Mouse (Mus musculus): ENCODE measurements at regions not wholly inside any gene's neighbourhood (a gene's known extent, or its start where the extent isn't known, plus 50 kb on each side); places are given as distances from the start of the nearest gene placed in this dataset.

DNA sequence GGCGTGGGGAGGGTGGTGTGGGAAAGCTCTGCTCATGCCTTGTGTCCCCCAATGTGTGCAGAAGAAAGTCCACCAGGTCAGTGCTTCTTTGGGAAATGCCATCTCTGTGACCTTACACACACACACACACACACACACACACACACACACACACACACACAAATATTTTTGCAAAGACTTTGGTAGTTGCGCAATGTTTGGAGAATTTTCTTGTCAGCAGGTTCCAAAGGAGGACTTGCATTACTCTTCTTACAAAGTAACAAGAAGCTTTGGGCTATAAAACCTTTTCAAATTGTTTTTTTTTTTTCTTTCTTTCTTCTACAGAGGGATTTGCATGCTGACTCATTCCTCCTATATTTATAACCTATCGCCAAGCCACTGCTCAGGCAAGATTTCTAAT, 59.1 kb upstream of the Npvf start:
- Histone ChIP-seq H3K27ac (ENCODE audit: low read length) (no peak overlapping the region), H3K27me3 (ENCODE audit: control insufficient read depth, insufficient read depth, low read length) (no peaks in the 10 kb centered on the region), H3K36me3 (ENCODE audit: control insufficient read depth, insufficient read depth) (no peaks in the 10 kb centered on the region), H3K4me3 (ENCODE audit: low read length) (no peak overlapping the region), H3K4me2 (ENCODE audit: low read depth, low read length) (no peak overlapping the region), H3K9ac (ENCODE audit: low read length) (no peak overlapping the region), H3K9me3 (replicated peaks; ENCODE audit: control insufficient read depth, low read length) (no peaks in the 10 kb centered on the region), H3K4me1 (ENCODE audit: control insufficient read depth, insufficient read depth, low read length) (no peaks in the 10 kb centered on the region)
- no peak for ATAC-seq (replicated peaks; ENCODE audit: extremely low read depth, insufficient read depth, low FRiP score)
- 87% methylated on average over 3 of the region's 3 CpGs for WGBS

- H3K4me1 ChIP-seq (ENCODE audit: control insufficient read depth, insufficient read depth, low read length): no peaks in the 10 kb centered on the region
- H3K9ac ChIP-seq (ENCODE audit: low read length): no peak overlapping the region
- ATAC-seq (replicated peaks; ENCODE audit: extremely low read depth, insufficient read depth, low FRiP score): no peak
- H3K36me3 ChIP-seq (ENCODE audit: control insufficient read depth, insufficient read depth): no peaks in the 10 kb centered on the region
- no peak overlapping the region for H3K4me3 ChIP-seq (ENCODE audit: low read length)
- H3K4me2 ChIP-seq (ENCODE audit: low read depth, low read length): no peak overlapping the region
- H3K27ac ChIP-seq (ENCODE audit: low read length): no peak overlapping the region
- 57% methylated on average over 4 of the region's 4 CpGs for WGBS
- no peaks in the 10 kb centered on the region for H3K27me3 ChIP-seq (ENCODE audit: control insufficient read depth, insufficient read depth, low read length)
- no peaks in the 10 kb centered on the region for H3K9me3 ChIP-seq (replicated peaks; ENCODE audit: control insufficient read depth, low read length)
Measured at GRCm38 (mm10) chr6:50718631-50719030, 64.4 kb upstream of the Npvf start.

- H3K9me3 ChIP-seq (replicated peaks; ENCODE audit: control insufficient read depth, low read length): no peaks in the 10 kb centered on the region
- H3K27ac ChIP-seq (ENCODE audit: low read length): no peak overlapping the region
- H3K36me3 ChIP-seq (ENCODE audit: control insufficient read depth, insufficient read depth): no peaks in the 10 kb centered on the region
- no peak for ATAC-seq (replicated peaks; ENCODE audit: extremely low read depth, insufficient read depth, low FRiP score)
- no peak overlapping the region for H3K9ac ChIP-seq (ENCODE audit: low read length)
- no peak overlapping the region for H3K4me2 ChIP-seq (ENCODE audit: low read depth, low read length)
- H3K4me3 ChIP-seq (ENCODE audit: low read length): no peak overlapping the region
- no peaks in the 10 kb centered on the region for H3K27me3 ChIP-seq (ENCODE audit: control insufficient read depth, insufficient read depth, low read length)
- H3K4me1 ChIP-seq (ENCODE audit: control insufficient read depth, insufficient read depth, low read length): no peaks in the 10 kb centered on the region
- WGBS: 57% methylated on average over 4 of the region's 4 CpGs
Measured at GRCm38 (mm10) chr6:50720346-50720745, 66.1 kb upstream of the Npvf start.

DNA sequence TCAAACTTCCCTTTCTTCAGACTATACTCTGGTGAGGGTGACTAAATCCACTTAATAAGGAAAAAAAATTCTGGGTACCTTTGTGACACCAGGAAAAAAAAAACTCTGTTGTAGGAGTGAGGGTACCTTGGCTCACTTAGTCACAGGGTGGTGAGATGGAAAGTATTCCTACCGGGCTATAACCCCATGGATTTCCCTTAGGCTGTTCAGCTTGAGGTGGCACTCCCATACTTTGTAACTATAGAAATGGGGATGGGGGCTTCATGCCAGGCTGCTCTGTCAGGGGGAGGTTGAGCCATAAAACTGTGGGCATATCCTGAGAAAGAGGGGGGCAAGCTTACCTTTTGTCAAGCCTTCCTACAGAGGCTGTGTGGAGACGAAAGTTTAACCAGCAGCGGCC, 71.4 kb upstream of the Npvf start:
- Histone ChIP-seq H3K36me3 (ENCODE audit: control insufficient read depth, insufficient read depth) (no peaks in the 10 kb centered on the region), H3K9ac (ENCODE audit: low read length) (no peak overlapping the region), H3K27me3 (ENCODE audit: control insufficient read depth, insufficient read depth, low read length) (no peaks in the 10 kb centered on the region), H3K4me3 (ENCODE audit: low read length) (no peak overlapping the region), H3K9me3 (replicated peaks; ENCODE audit: control insufficient read depth, low read length) (no peaks in the 10 kb centered on the region), H3K27ac (ENCODE audit: low read length) (no peak overlapping the region), H3K4me2 (ENCODE audit: low read depth, low read length) (no peak overlapping the region), H3K4me1 (ENCODE audit: control insufficient read depth, insufficient read depth, low read length) (no peaks in the 10 kb centered on the region)
- 90% methylated on average over 3 of the region's 3 CpGs for WGBS
- ATAC-seq (replicated peaks; ENCODE audit: extremely low read depth, insufficient read depth, low FRiP score): no peak

DNA sequence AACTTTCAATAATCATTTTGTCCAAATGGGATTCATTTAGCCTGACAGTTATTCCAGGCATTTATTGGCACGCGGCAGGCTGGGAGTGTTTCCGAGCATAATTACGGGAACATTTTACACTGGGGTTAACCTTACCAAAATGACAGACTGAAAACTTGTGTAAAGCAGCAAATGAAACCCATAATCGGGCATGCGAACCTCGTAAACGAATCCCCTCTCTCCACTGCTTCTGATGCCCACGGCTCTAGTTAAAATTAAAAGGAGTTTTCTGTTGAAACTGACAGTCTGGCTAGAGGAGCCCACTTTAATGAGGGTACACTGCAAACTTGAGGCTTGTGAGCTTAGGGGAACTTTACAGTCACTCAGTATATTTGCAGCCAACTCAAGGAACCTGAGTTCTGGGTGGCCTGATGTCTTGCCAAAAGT, 71.9 kb upstream of the Npvf start:
- ATAC-seq (replicated peaks; ENCODE audit: extremely low read depth, insufficient read depth, low FRiP score): no peak
- no peak overlapping the region for H3K9ac ChIP-seq (ENCODE audit: low read length)
- no peaks in the 10 kb centered on the region for H3K27me3 ChIP-seq (ENCODE audit: control insufficient read depth, insufficient read depth, low read length)
- no peaks in the 10 kb centered on the region for H3K4me1 ChIP-seq (ENCODE audit: control insufficient read depth, insufficient read depth, low read length)
- 80% methylated on average over 9 of the region's 9 CpGs for WGBS
- no peak overlapping the region for H3K4me2 ChIP-seq (ENCODE audit: low read depth, low read length)
- no peaks in the 10 kb centered on the region for H3K36me3 ChIP-seq (ENCODE audit: control insufficient read depth, insufficient read depth)
- no peak overlapping the region for H3K27ac ChIP-seq (ENCODE audit: low read length)
- no peak overlapping the region for H3K4me3 ChIP-seq (ENCODE audit: low read length)
- H3K9me3 ChIP-seq (replicated peaks; ENCODE audit: control insufficient read depth, low read length): no peaks in the 10 kb centered on the region

DNA sequence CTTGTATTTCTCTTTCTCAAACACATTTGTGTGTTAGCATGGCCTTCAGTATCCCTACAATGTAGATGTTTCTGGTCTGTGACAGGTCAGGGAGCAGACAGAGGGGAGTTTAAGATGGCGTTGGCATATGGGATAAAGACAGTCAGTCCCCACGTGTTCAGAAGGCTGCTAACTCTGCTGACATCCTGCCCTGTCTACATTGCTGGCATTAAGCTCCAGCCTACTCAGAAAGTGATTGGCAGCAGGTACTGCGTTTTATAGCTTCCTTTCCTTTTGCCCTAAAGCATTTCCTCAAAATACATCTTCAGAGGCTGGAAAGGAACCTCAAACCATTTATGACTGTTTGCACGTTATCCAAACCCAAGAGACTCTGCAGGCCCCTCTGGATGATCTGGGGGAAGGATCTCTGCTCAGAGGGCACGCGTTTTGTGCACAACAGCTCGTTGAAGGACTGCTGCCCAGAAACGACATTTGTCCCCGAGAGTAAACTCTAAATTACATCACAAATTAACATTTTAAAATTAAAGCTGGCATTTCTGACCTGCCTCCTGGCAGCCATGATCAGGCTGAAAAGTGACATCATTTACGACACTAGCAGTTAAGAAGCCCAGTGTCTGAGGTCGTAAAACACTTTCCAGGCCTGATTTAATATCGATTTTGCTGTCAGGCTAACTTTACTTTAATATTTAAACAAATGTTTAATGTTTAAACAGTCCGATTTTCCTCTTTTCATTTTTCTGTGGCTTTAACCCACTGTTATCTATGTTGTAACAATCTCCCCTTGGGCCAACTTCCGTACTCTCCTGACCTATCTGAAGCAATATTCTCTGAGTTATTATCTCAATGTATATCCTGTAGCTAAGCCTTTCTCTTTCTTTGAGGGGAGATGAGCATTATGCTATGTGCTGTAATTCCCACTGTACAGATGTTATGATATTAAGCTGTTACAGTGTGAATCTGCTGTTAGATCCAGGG, 76.8 kb upstream of the Npvf start:
- H3K9ac ChIP-seq (ENCODE audit: low read length): no peak overlapping the region
- no peak overlapping the region for H3K4me2 ChIP-seq (ENCODE audit: low read depth, low read length)
- no peak overlapping the region for H3K27ac ChIP-seq (ENCODE audit: low read length)
- no peak for ATAC-seq (replicated peaks; ENCODE audit: extremely low read depth, insufficient read depth, low FRiP score)
- no peaks in the 10 kb centered on the region for H3K27me3 ChIP-seq (ENCODE audit: control insufficient read depth, insufficient read depth, low read length)
- H3K4me1 ChIP-seq (ENCODE audit: control insufficient read depth, insufficient read depth, low read length): no peaks in the 10 kb centered on the region
- no peak overlapping the region for H3K4me3 ChIP-seq (ENCODE audit: low read length)
- H3K36me3 ChIP-seq (ENCODE audit: control insufficient read depth, insufficient read depth): no peaks in the 10 kb centered on the region
- no peaks in the 10 kb centered on the region for H3K9me3 ChIP-seq (replicated peaks; ENCODE audit: control insufficient read depth, low read length)
- WGBS: 69% methylated on average over 14 of the region's 14 CpGs

DNA sequence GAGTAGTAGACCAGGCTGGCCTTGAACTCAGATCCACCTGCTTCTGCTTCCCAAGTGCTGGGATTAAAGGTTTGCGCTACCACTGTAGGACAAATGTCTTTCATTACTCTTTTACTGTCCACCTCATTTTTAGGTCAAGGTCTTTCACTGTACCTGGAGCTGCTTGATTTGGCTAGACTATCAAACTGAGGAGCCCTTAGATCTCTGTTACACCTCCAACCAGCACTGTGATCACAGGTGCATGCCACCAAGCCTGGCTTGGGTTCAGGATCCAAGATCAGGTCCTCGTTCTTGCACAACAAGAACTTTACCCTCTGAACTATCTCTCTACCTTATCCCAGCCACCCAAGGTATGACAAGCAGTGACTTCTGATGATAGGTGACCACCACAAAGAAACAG, 80.5 kb upstream of the Npvf start:
- Histone ChIP-seq H3K9ac (ENCODE audit: low read length) (no peak overlapping the region), H3K27ac (ENCODE audit: low read length) (no peak overlapping the region), H3K4me2 (ENCODE audit: low read depth, low read length) (no peak overlapping the region), H3K36me3 (ENCODE audit: control insufficient read depth, insufficient read depth) (no peaks in the 10 kb centered on the region), H3K9me3 (replicated peaks; ENCODE audit: control insufficient read depth, low read length) (no peaks in the 10 kb centered on the region), H3K4me1 (ENCODE audit: control insufficient read depth, insufficient read depth, low read length) (no peaks in the 10 kb centered on the region), H3K4me3 (ENCODE audit: low read length) (no peak overlapping the region), H3K27me3 (ENCODE audit: control insufficient read depth, insufficient read depth, low read length) (no peaks in the 10 kb centered on the region)
- 83% methylated on average over 2 of the region's 2 CpGs for WGBS
- ATAC-seq (replicated peaks; ENCODE audit: extremely low read depth, insufficient read depth, low FRiP score): no peak

- ATAC-seq (replicated peaks; ENCODE audit: extremely low read depth, insufficient read depth, low FRiP score): no peak
- no peak overlapping the region for H3K9ac ChIP-seq (ENCODE audit: low read length)
- H3K36me3 ChIP-seq (ENCODE audit: control insufficient read depth, insufficient read depth): no peaks in the 10 kb centered on the region
- no peaks in the 10 kb centered on the region for H3K27me3 ChIP-seq (ENCODE audit: control insufficient read depth, insufficient read depth, low read length)
- H3K9me3 ChIP-seq (replicated peaks; ENCODE audit: control insufficient read depth, low read length): no peaks in the 10 kb centered on the region
- no peak overlapping the region for H3K4me2 ChIP-seq (ENCODE audit: low read depth, low read length)
- 59% methylated on average over 2 of the region's 2 CpGs for WGBS
- no peaks in the 10 kb centered on the region for H3K4me1 ChIP-seq (ENCODE audit: control insufficient read depth, insufficient read depth, low read length)
- no peak overlapping the region for H3K27ac ChIP-seq (ENCODE audit: low read length)
- no peak overlapping the region for H3K4me3 ChIP-seq (ENCODE audit: low read length)
Measured at GRCm38 (mm10) chr6:50735825-50736224, 81.6 kb upstream of the Npvf start.

DNA sequence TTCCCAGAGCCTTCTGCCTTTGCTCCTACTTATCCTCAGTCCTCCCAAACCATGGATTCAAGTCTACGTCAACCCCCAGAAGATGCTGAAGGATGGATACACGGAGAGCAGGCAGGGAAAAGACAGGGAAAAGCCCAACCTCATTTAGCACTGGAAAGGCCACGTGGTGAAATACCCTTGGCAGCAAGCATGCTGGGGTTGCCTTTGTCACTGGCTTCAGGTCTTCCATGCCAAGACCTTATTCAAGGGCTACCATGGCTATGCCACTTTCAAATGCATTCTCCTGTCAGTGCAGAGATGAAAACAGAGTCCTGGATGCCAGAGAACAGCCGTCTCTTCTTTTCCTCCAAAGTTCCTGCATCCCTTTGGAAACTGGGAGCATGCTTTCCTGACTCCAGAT, 87.8 kb upstream of the Npvf start:
- no peak overlapping the region for H3K9ac ChIP-seq (ENCODE audit: low read length)
- no peaks in the 10 kb centered on the region for H3K36me3 ChIP-seq (ENCODE audit: control insufficient read depth, insufficient read depth)
- 56% methylated on average over 4 of the region's 4 CpGs for WGBS
- no peak overlapping the region for H3K27ac ChIP-seq (ENCODE audit: low read length)
- no peak overlapping the region for H3K4me3 ChIP-seq (ENCODE audit: low read length)
- H3K27me3 ChIP-seq (ENCODE audit: control insufficient read depth, insufficient read depth, low read length): no peaks in the 10 kb centered on the region
- 0 out of 2 replicates have a peak, but pooled peaks cover 2% of the 10 kb centered on the region for H3K4me1 ChIP-seq (ENCODE audit: control insufficient read depth, insufficient read depth, low read length)
- H3K9me3 ChIP-seq (replicated peaks; ENCODE audit: control insufficient read depth, low read length): no peaks in the 10 kb centered on the region
- ATAC-seq (replicated peaks; ENCODE audit: extremely low read depth, insufficient read depth, low FRiP score): no peak
- H3K4me2 ChIP-seq (ENCODE audit: low read depth, low read length): no peak overlapping the region

Data from heart, embryonic 16.5 days (tissue).